ENCODE assay signal across 33 mouse cellular contexts in the genomic region with DNA sequence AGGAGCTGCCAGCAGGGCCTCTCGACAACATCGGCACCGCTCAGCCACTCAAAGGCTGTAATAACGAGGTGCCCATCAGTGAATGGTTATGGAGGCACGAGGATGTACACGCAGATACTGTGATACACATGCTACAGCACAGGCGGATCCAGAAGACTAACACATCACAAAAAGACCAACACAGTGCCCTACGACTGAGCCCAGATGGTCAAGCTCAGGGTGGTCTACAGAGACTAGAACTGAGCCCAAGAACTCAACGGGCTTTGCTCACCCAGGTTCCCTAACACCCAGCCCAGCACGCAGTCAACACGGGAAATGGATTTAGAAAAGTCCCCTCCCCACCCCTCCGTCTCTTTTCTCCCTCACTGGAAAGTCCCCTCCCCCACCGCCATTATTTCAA. TPM values are rescaled to one million over a fixed set of nuclear protein-coding genes. Genes with fewer than 3 reads are reported as not detected.
DNase-seq lines count a peak whose midpoint lies in the region; ATAC-seq and TF ChIP-seq lines count a peak whose summit lies in the region.
"Had no signal": no experiment of that assay in that cellular context is flagged by ENCODE, and none has a peak within 500 bp of the region (broad histone marks: within the 10 kb centered on the region; RNA-seq: fewer than 3 reads in every experiment).

No protein-coding gene starts in this region.

- no peak for TF ChIP-seq CTCF in forebrain, postnatal 0 days (IDR thresholded peaks at IDR 0.05; ENCODE audit: low read depth)

- H3K36me3 ChIP-seq in forebrain, embryonic 10.5 days (replicated peaks): peaks cover 4% of the 10 kb centered on the region; the same call in 1 of the 2 replicates
- no peaks in the 10 kb centered on the region for H3K36me3 ChIP-seq in forebrain, postnatal 0 days (ENCODE audit: insufficient read depth)
- H3K36me3 ChIP-seq in embryonic facial prominence, embryonic 14.5 days (ENCODE audit: control insufficient read depth, insufficient read depth, low read length): no peaks in the 10 kb centered on the region
- H3K36me3 ChIP-seq in limb, embryonic 11.5 days (ENCODE audit: control insufficient read depth, insufficient read depth, low read length): no peaks in the 10 kb centered on the region
- H3K36me3 ChIP-seq: kidney, embryonic 15.5 days; limb, embryonic 12.5 days; neural tube, embryonic 12.5 days had no signal

- WGBS in forebrain, embryonic 10.5 days: 73% methylated on average over 13 of the region's 13 CpGs
- 49% methylated on average over 13 of the region's 13 CpGs for WGBS in forebrain, postnatal 0 days
- WGBS in embryonic facial prominence, embryonic 14.5 days: 62% methylated on average over 13 of the region's 13 CpGs
- WGBS in limb, embryonic 11.5 days: 79% methylated on average over 13 of the region's 13 CpGs

- intact Hi-C loops in left cerebral cortex, postnatal 4 days (cut with DNase I): no loop called here
- intact Hi-C loops in left cerebral cortex, postnatal 36 days (cut with DNase I): no loop called here

- H3K4me2 ChIP-seq in forebrain, postnatal 0 days (ENCODE audit: low read depth): no peak overlapping the region
- H3K4me2 ChIP-seq in embryonic facial prominence, embryonic 14.5 days (ENCODE audit: low read depth, low read length): peak overlapping the region; percentile 10; the same call in 1 of the 2 replicates
- H3K4me2 ChIP-seq in limb, embryonic 11.5 days (ENCODE audit: low read depth, severe bottlenecking): no peak overlapping the region
- H3K4me2 ChIP-seq: heart, embryonic 12.5 days; kidney, embryonic 15.5 days; limb, embryonic 12.5 days; liver, embryonic 15.5 days; lung, embryonic 14.5 days; midbrain, embryonic 11.5 days; neural tube, embryonic 12.5 days had no signal

- H3K27ac ChIP-seq in forebrain, embryonic 10.5 days: 0 out of 2 replicates have a peak overlapping the region, but pooled peaks have one; percentile 40
- H3K27ac ChIP-seq in forebrain, postnatal 0 days (ENCODE audit: low read depth, low read length): no peak overlapping the region
- no peak overlapping the region; the same call in 1 of the 2 replicates for H3K27ac ChIP-seq in embryonic facial prominence, embryonic 14.5 days (replicated peaks; ENCODE audit: low read depth, low read length)
- H3K27ac ChIP-seq in limb, embryonic 11.5 days (replicated peaks; ENCODE audit: low read depth, low read length): 0 out of 2 replicates have a peak overlapping the region, but pooled peaks have one; percentile 14
- H3K27ac ChIP-seq: layer of hippocampus, adult 2 months; liver, embryonic 15.5 days; neural tube, embryonic 12.5 days; stomach, postnatal 0 days had no signal

- ATAC-seq in forebrain, postnatal 0 days: no peak
- no peak for ATAC-seq in embryonic facial prominence, embryonic 14.5 days (ENCODE audit: low read depth)
- ATAC-seq in limb, embryonic 11.5 days (ENCODE audit: insufficient number of reproducible peaks, low FRiP score, low TSS enrichment, low read depth): no peak
- ATAC-seq in monocyte, adult 5-6 weeks (replicated peaks; ENCODE audit: insufficient number of reproducible peaks, low FRiP score, low TSS enrichment, poor library complexity, severe bottlenecking): no peak
- ATAC-seq: activated CD4-positive, CD25-positive, alpha-beta regulatory T cell, adult 4 months; hindbrain, embryonic 16.5 days; midbrain, embryonic 16.5 days had no signal

- H3K9me3 ChIP-seq in forebrain, embryonic 10.5 days: no peaks in the 10 kb centered on the region
- no peaks in the 10 kb centered on the region for H3K9me3 ChIP-seq in forebrain, postnatal 0 days (ENCODE audit: low read length)
- no peaks in the 10 kb centered on the region for H3K9me3 ChIP-seq in embryonic facial prominence, embryonic 14.5 days (ENCODE audit: control insufficient read depth, low read length)
- H3K9me3 ChIP-seq in limb, embryonic 11.5 days (ENCODE audit: control insufficient read depth, low read length): no peaks in the 10 kb centered on the region
- H3K9me3 ChIP-seq: heart, embryonic 12.5 days; kidney, embryonic 15.5 days; limb, embryonic 12.5 days; liver, embryonic 15.5 days; neural tube, embryonic 12.5 days had no signal

- H3K27me3 ChIP-seq in forebrain, embryonic 10.5 days (ENCODE audit: poor library complexity, severe bottlenecking): peaks cover 8% of the 10 kb centered on the region
- no peaks in the 10 kb centered on the region for H3K27me3 ChIP-seq in forebrain, postnatal 0 days (ENCODE audit: insufficient read depth, low read length)
- no peaks in the 10 kb centered on the region for H3K27me3 ChIP-seq in embryonic facial prominence, embryonic 14.5 days (replicated peaks; ENCODE audit: control insufficient read depth, insufficient read depth, low read length)
- H3K27me3 ChIP-seq in limb, embryonic 11.5 days (ENCODE audit: control insufficient read depth, insufficient read depth, low read length): no peaks in the 10 kb centered on the region
- H3K27me3 ChIP-seq: heart, embryonic 12.5 days; kidney, embryonic 15.5 days; limb, embryonic 12.5 days; liver, embryonic 15.5 days; neural tube, embryonic 12.5 days had no signal

- no peak overlapping the region for H3K4me3 ChIP-seq in forebrain, embryonic 10.5 days
- H3K4me3 ChIP-seq in forebrain, postnatal 0 days (ENCODE audit: low read depth, low read length): no peak overlapping the region
- no peak overlapping the region for H3K4me3 ChIP-seq in embryonic facial prominence, embryonic 14.5 days (ENCODE audit: low read depth, low read length)
- H3K4me3 ChIP-seq in limb, embryonic 11.5 days (ENCODE audit: low read depth, low read length): no peak overlapping the region
- H3K4me3 ChIP-seq: erythroblast, embryonic 14.5 days; heart, embryonic 12.5 days; kidney, embryonic 15.5 days; layer of hippocampus, adult 2 months; limb, embryonic 12.5 days; liver, embryonic 15.5 days; myocyte; neural tube, embryonic 12.5 days had no signal

- no peak overlapping the region for H3K9ac ChIP-seq in forebrain, postnatal 0 days
- no peak overlapping the region for H3K9ac ChIP-seq in embryonic facial prominence, embryonic 14.5 days (ENCODE audit: low read depth, low read length)
- H3K9ac ChIP-seq in limb, embryonic 11.5 days (ENCODE audit: low read length): no peak overlapping the region
- H3K9ac ChIP-seq: heart, embryonic 12.5 days; kidney, embryonic 15.5 days; limb, embryonic 12.5 days; liver, embryonic 15.5 days; lung, embryonic 14.5 days; neural tube, embryonic 12.5 days had no signal

- peaks cover 55% of the 10 kb centered on the region for H3K4me1 ChIP-seq in forebrain, embryonic 10.5 days
- H3K4me1 ChIP-seq in forebrain, postnatal 0 days (ENCODE audit: insufficient read depth): peaks cover 11% of the 10 kb centered on the region
- H3K4me1 ChIP-seq in embryonic facial prominence, embryonic 14.5 days (ENCODE audit: control insufficient read depth, insufficient read depth, low read length): peaks cover 43% of the 10 kb centered on the region
- H3K4me1 ChIP-seq in limb, embryonic 11.5 days (ENCODE audit: control insufficient read depth, insufficient read depth, low read length): peaks cover 39% of the 10 kb centered on the region

- no peak for DNase-seq in forebrain, embryonic 10.5 days (ENCODE audit: extremely low spot score, low spot score)
- no peak for DNase-seq in forebrain, postnatal 0 days
- DNase-seq in left cerebral cortex, postnatal 4 days: peak; percentile 28
- DNase-seq in left cerebral cortex, postnatal 36 days (ENCODE audit: low spot score in 2 of 2): no peak
- DNase-seq in embryonic facial prominence, embryonic 14.5 days (ENCODE audit: low spot score): no peak
- no peak for DNase-seq in limb, embryonic 11.5 days (ENCODE audit: low spot score)
- no peak for DNase-seq in embryo, embryonic 11 days
- DNase-seq: adrenal gland, adult 2 months; adrenal gland, postnatal 36 days; cerebellum, adult 2 months; gastrocnemius, postnatal 25 days; heart, adult 18-20 months; kidney, adult 18-20 months; kidney, postnatal 25 days; lung, embryonic 14.5 days; lung, postnatal 14 days; right cerebral cortex, adult 18-20 months; thymus, adult 18-20 months; thymus, postnatal 25 days had no signal

RNA-seq across cellular contexts. Expression of a gene that starts 9.1 kb away (rescaled TPM):
- 10.6 and 12.2 TPM in 2 replicates for polyA plus RNA-seq in forebrain, embryonic 10.5 days (2016; fragmentation: Nextera tagmentation; extraction: Ambion mirVana)
- total RNA-seq in forebrain, postnatal 0 days (2014; rRNA removed): 5.0 and 5.9 TPM in 2 replicates
- 3.2 and 3.5 TPM in 2 replicates for polyA plus RNA-seq in forebrain, postnatal 0 days (2015; fragmentation: Nextera tagmentation; extraction: Ambion mirVana)
- total RNA-seq in left cerebral cortex, postnatal 4 days (2021): 10 to 100 TPM; 17.4 to 22.9 TPM
- 10 to 100 TPM; 30.8 to 47.3 TPM for total RNA-seq in left cerebral cortex, postnatal 36 days (2021)
- polyA plus RNA-seq in embryonic facial prominence, embryonic 14.5 days (2014; fragmentation: Nextera tagmentation; extraction: Ambion mirVana): 23.6 and 27.0 TPM in 2 replicates
- polyA plus RNA-seq in limb, embryonic 11.5 days (2014; fragmentation: Nextera tagmentation; extraction: Ambion mirVana): 16.5 and 17.2 TPM in 2 replicates
- total RNA-seq in monocyte, adult 5-6 weeks (2017): 80.1 to 98.6 TPM (median 93.0 TPM) in 3 replicates

Comparison
In these comparisons a context has a peak if more than half of its experiments do, and no peak if none do; other contexts are left out.
1. H3K27ac ChIP-seq: peak in forebrain, embryonic 10.5 days (single experiment) and limb, embryonic 11.5 days (single experiment); none in forebrain, postnatal 0 days (single experiment) and embryonic facial prominence, embryonic 14.5 days (single experiment).